Mouse (Mus musculus): ENCODE results near the gene Xpo1.
"Not testable (repeated sequence)": the region's sequence is repeated elsewhere in the genome, so short reads cannot be mapped to it uniquely, and the experiment has no call there.

The Xpo1 gene

GRCm38 (mm10) chr11:23255427-23256193, at the start of gene Xpo1:
Gene Xpo1, plus strand, starts transcription at chr11:23256041.
- peak; percentile 100 for DNase-seq (ENCODE audit: low spot score in 2 of 2)

- DNase-seq (ENCODE audit: low spot score in 2 of 2) = no peak
These were observed 46.1 kb upstream of the Xpo1 start for GRCm38 (mm10) chr11:23209717-23210116.

- no peak for DNase-seq (ENCODE audit: low spot score in 2 of 2)
These were observed 45.0 kb upstream of the Xpo1 start for GRCm38 (mm10) chr11:23210590-23211510.

- DNase-seq (ENCODE audit: low spot score in 2 of 2) = no peak
These were observed 38.4 kb upstream of the Xpo1 start for GRCm38 (mm10) chr11:23217430-23217829.

- DNase-seq (ENCODE audit: low spot score in 2 of 2) = no peak
These were observed 19.8 kb upstream of the Xpo1 start for GRCm38 (mm10) chr11:23236015-23236414.

GRCm38 (mm10) chr11:23253931-23254330, 1.9 kb upstream of the Xpo1 start:
- DNase-seq (ENCODE audit: low spot score in 2 of 2) = no peak

- DNase-seq (ENCODE audit: low spot score in 2 of 2) = no peak
These were observed 1.3 kb upstream of the Xpo1 start for GRCm38 (mm10) chr11:23254548-23254947.

GRCm38 (mm10) chr11:23255053-23255426, 801 bp upstream of the Xpo1 start:
- DNase-seq (ENCODE audit: low spot score in 2 of 2) = no peak

GRCm38 (mm10) chr11:23256194-23256802, 457 bp downstream of the Xpo1 start:
- DNase-seq (ENCODE audit: low spot score in 2 of 2) = no peak

- peak; percentile 75 to 81 for DNase-seq (ENCODE audit: low spot score in 2 of 2)
These were observed 1.2 kb downstream of the Xpo1 start for GRCm38 (mm10) chr11:23256803-23257704.

GRCm38 (mm10) chr11:23259073-23259472, 3.2 kb downstream of the Xpo1 start:
- DNase-seq (ENCODE audit: low spot score in 2 of 2) = no peak

- DNase-seq (ENCODE audit: low spot score in 2 of 2) = no peak
These were observed 3.6 kb downstream of the Xpo1 start for GRCm38 (mm10) chr11:23259481-23259880.

GRCm38 (mm10) chr11:23260186-23260585, 4.3 kb downstream of the Xpo1 start:
- no peak for DNase-seq (ENCODE audit: low spot score in 2 of 2)

GRCm38 (mm10) chr11:23261490-23261889, 5.6 kb downstream of the Xpo1 start:
- DNase-seq (ENCODE audit: low spot score in 2 of 2) = no peak

GRCm38 (mm10) chr11:23264949-23265348, 9.1 kb downstream of the Xpo1 start:
- DNase-seq (ENCODE audit: low spot score in 2 of 2) = no peak

- peak in 1 of 2 experiments; percentile 37 for DNase-seq (ENCODE audit: low spot score in 2 of 2)
These were observed 16.2 kb downstream of the Xpo1 start for GRCm38 (mm10) chr11:23271770-23272724.

- no peak for DNase-seq (ENCODE audit: low spot score in 2 of 2)
These were observed 19.9 kb downstream of the Xpo1 start for GRCm38 (mm10) chr11:23275780-23276179.

GRCm38 (mm10) chr11:23284469-23284868, 28.6 kb downstream of the Xpo1 start:
- DNase-seq (ENCODE audit: low spot score in 2 of 2) = no peak

GRCm38 (mm10) chr11:23288866-23289265, 33.0 kb downstream of the Xpo1 start:
- not testable (repeated sequence) for DNase-seq (ENCODE audit: low spot score in 2 of 2)

- no peak for DNase-seq (ENCODE audit: low spot score in 2 of 2)
These were observed 41.5 kb downstream of the Xpo1 start for GRCm38 (mm10) chr11:23297379-23297778.
